Mouse (Mus musculus) adrenal gland, postnatal 14 days (tissue): Measurements from ENCODE around the gene Pms2. TPM values are rescaled to one million over a fixed set of nuclear protein-coding genes. Genes with fewer than 3 reads are reported as not detected.

Experiments
- DNase-seq: peaks from one replicate; pipeline ENCODE4 v3.0.0; 2021; ENCODE audit warnings: mixed read lengths
- long read RNA-seq, 2 experiments: library from polyadenylated mRNA; stranded (forward); transcript quantifications; one replicate each; pipeline ENCODE4 v2.0.0; 2021
- total RNA-seq: library from RNA; stranded (reverse); gene quantifications from 2 replicates; pipeline ENCODE4 v1.2.3, GENCODE M21; 2021

Gene Pms2
- 8.7 and 8.9 TPM in 2 replicates for total RNA-seq
- long read RNA-seq, experiment 1, full-length matches to known transcripts: 9 of 15 reads
- long read RNA-seq, experiment 1, partial matches to known transcripts: 3 of 15 reads
- long read RNA-seq, experiment 1, other reads (novel, unspliced or antisense): 3 of 15 reads
- long read RNA-seq, experiment 2, full-length matches to known transcripts: 7 of 7 reads
- long read RNA-seq, experiment 2, partial matches to known transcripts: 0 of 7 reads
- long read RNA-seq, experiment 2, other reads (novel, unspliced or antisense): 0 of 7 reads

- peak; percentile 97 for DNase-seq
Measured at GRCm38 (mm10) chr5:143909417-143910400, at the start of gene Pms2, which contains the start of gene Aimp2. Pms2 (plus strand) TSS chr5:143909964. Aimp2 (minus strand) TSS chr5:143909847.

- DNase-seq: no peak
Measured at GRCm38 (mm10) chr5:143871547-143872169, 38.1 kb upstream of the Pms2 start.

GRCm38 (mm10) chr5:143874571-143874970, 35.2 kb upstream of the Pms2 start:
- peak; percentile 43 for DNase-seq

GRCm38 (mm10) chr5:143885274-143885673, 24.5 kb upstream of the Pms2 start:
- DNase-seq: no peak

- no peak for DNase-seq
Measured at GRCm38 (mm10) chr5:143890741-143891140, 19.0 kb upstream of the Pms2 start.

GRCm38 (mm10) chr5:143892255-143892886, 17.4 kb upstream of the Pms2 start:
- no peak for DNase-seq

GRCm38 (mm10) chr5:143893396-143893795, 16.4 kb upstream of the Pms2 start:
- no peak for DNase-seq

GRCm38 (mm10) chr5:143897635-143898330, 12.0 kb upstream of the Pms2 start, which contains the start of gene Ankrd61:
Ankrd61 (minus strand) TSS chr5:143897685.
- DNase-seq: no peak

GRCm38 (mm10) chr5:143902111-143902510, 7.7 kb upstream of the Pms2 start:
- peak; percentile 16 for DNase-seq

GRCm38 (mm10) chr5:143903813-143904212, 6.0 kb upstream of the Pms2 start:
- DNase-seq: no peak

GRCm38 (mm10) chr5:143906429-143906828, 3.3 kb upstream of the Pms2 start:
- DNase-seq: no peak

- no peak for DNase-seq
Measured at GRCm38 (mm10) chr5:143908926-143909325, 838 bp upstream of the Pms2 start.

GRCm38 (mm10) chr5:143916221-143916620, 6.5 kb downstream of the Pms2 start:
- DNase-seq: no peak

GRCm38 (mm10) chr5:143917418-143917817, 7.7 kb downstream of the Pms2 start:
- peak; percentile 77 for DNase-seq

- DNase-seq: no peak
Measured at GRCm38 (mm10) chr5:143918120-143918519, 8.4 kb downstream of the Pms2 start.

GRCm38 (mm10) chr5:143924781-143925452, 15.2 kb downstream of the Pms2 start:
- no peak for DNase-seq

GRCm38 (mm10) chr5:143927875-143928274, 18.1 kb downstream of the Pms2 start, which contains the start of gene Gm42421:
Gm42421 (plus strand) TSS chr5:143928175.
- no peak for DNase-seq

GRCm38 (mm10) chr5:143929291-143929690, 19.5 kb downstream of the Pms2 start:
- DNase-seq: no peak

- DNase-seq: no peak
Measured at GRCm38 (mm10) chr5:143930656-143931055, 20.9 kb downstream of the Pms2 start.

- no peak for DNase-seq
Measured at GRCm38 (mm10) chr5:143931863-143932580, 22.3 kb downstream of the Pms2 start.
